Mouse (Mus musculus): ENCODE data around the gene Plekhm1. TPM values are rescaled to one million over a fixed set of nuclear protein-coding genes. Genes with fewer than 3 reads are reported as not detected.

Plekhm1 gene
- polyA plus RNA-seq, 1 experiment from 2014 or later, result 6.7 TPM

- WGBS, result 38% methylated on average over 7 of the region's 7 CpGs
- H3K9me3 ChIP-seq, result no peaks in the 10 kb centered on the region
- peaks cover 33% of the 10 kb centered on the region for H3K4me1 ChIP-seq
- H3K27ac ChIP-seq, result no peak overlapping the region
- H3K4me3 ChIP-seq, result no peak overlapping the region
- DNase-seq (ENCODE audit: low spot score), result no peak
- H3K27me3 ChIP-seq (ENCODE audit: insufficient read depth, poor library complexity, severe bottlenecking), result peaks cover 36% of the 10 kb centered on the region
- no peaks in the 10 kb centered on the region for H3K36me3 ChIP-seq
Measured at GRCm38 (mm10) chr11:103340677-103341076, 71.8 kb downstream of the Plekhm1 start.

- H3K4me3 ChIP-seq, result peak overlapping the region; percentile 41
- WGBS, result 65% methylated on average over 19 of the region's 19 CpGs
- no peaks in the 10 kb centered on the region for H3K36me3 ChIP-seq
- peaks cover 42% of the 10 kb centered on the region for H3K27me3 ChIP-seq (ENCODE audit: insufficient read depth, poor library complexity, severe bottlenecking)
- 0 out of 2 replicates have a peak overlapping the region, but pooled peaks have one; percentile 31 for H3K27ac ChIP-seq
- DNase-seq (ENCODE audit: low spot score), result no peak
- H3K9me3 ChIP-seq, result no peaks in the 10 kb centered on the region
- H3K4me1 ChIP-seq, result peaks cover 28% of the 10 kb centered on the region
Measured at GRCm38 (mm10) chr11:103340130-103340529, 72.4 kb downstream of the Plekhm1 start.

GRCm38 (mm10) chr11:103339414-103340119, 72.9 kb downstream of the Plekhm1 start:
- no peak for DNase-seq (ENCODE audit: low spot score)
- Histone ChIP-seq H3K27ac (0 out of 2 replicates have a peak overlapping the region, but pooled peaks have one; percentile 31), H3K4me3 (peak overlapping the region; percentile 41), H3K9me3 (no peaks in the 10 kb centered on the region), H3K4me1 (peaks cover 27% of the 10 kb centered on the region), H3K36me3 (no peaks in the 10 kb centered on the region), H3K27me3 (ENCODE audit: insufficient read depth, poor library complexity, severe bottlenecking) (peaks cover 47% of the 10 kb centered on the region)
- WGBS, result 42% methylated on average over 19 of the region's 19 CpGs

- peaks cover 56% of the 10 kb centered on the region for H3K27me3 ChIP-seq (ENCODE audit: insufficient read depth, poor library complexity, severe bottlenecking)
- H3K9me3 ChIP-seq, result no peaks in the 10 kb centered on the region
- DNase-seq (ENCODE audit: low spot score), result no peak
- no peaks in the 10 kb centered on the region for H3K36me3 ChIP-seq
- no peak overlapping the region for H3K27ac ChIP-seq
- 88% methylated on average over 6 of the region's 6 CpGs for WGBS
- H3K4me1 ChIP-seq, result peaks cover 24% of the 10 kb centered on the region
- H3K4me3 ChIP-seq, result no peak overlapping the region
Measured at GRCm38 (mm10) chr11:103338671-103339070, 73.8 kb downstream of the Plekhm1 start.

- 79% methylated on average over 7 of the region's 7 CpGs for WGBS
- H3K4me3 ChIP-seq, result no peak overlapping the region
- H3K9me3 ChIP-seq, result no peaks in the 10 kb centered on the region
- H3K27ac ChIP-seq, result no peak overlapping the region
- DNase-seq (ENCODE audit: low spot score), result no peak
- H3K4me1 ChIP-seq, result peaks cover 24% of the 10 kb centered on the region
- no peaks in the 10 kb centered on the region for H3K36me3 ChIP-seq
- H3K27me3 ChIP-seq (ENCODE audit: insufficient read depth, poor library complexity, severe bottlenecking), result peaks cover 62% of the 10 kb centered on the region
Measured at GRCm38 (mm10) chr11:103338119-103338518, 74.4 kb downstream of the Plekhm1 start.

GRCm38 (mm10) chr11:103337180-103337579, 75.3 kb downstream of the Plekhm1 start:
- WGBS, result 79% methylated on average over 2 of the region's 2 CpGs
- H3K27ac ChIP-seq, result no peak overlapping the region
- no peak for DNase-seq (ENCODE audit: low spot score)
- peaks cover 31% of the 10 kb centered on the region for H3K4me1 ChIP-seq
- no peak overlapping the region for H3K4me3 ChIP-seq
- peaks cover 71% of the 10 kb centered on the region for H3K27me3 ChIP-seq (ENCODE audit: insufficient read depth, poor library complexity, severe bottlenecking)
- no peaks in the 10 kb centered on the region for H3K9me3 ChIP-seq
- H3K36me3 ChIP-seq, result no peaks in the 10 kb centered on the region

GRCm38 (mm10) chr11:103335561-103335960, 76.9 kb downstream of the Plekhm1 start:
- Histone ChIP-seq H3K4me3 (no peak overlapping the region), H3K27me3 (ENCODE audit: insufficient read depth, poor library complexity, severe bottlenecking) (peaks cover 73% of the 10 kb centered on the region), H3K36me3 (no peaks in the 10 kb centered on the region), H3K9me3 (no peaks in the 10 kb centered on the region), H3K27ac (no peak overlapping the region), H3K4me1 (peaks cover 34% of the 10 kb centered on the region)
- WGBS, result 86% methylated on average over 5 of the region's 5 CpGs
- no peak for DNase-seq (ENCODE audit: low spot score)

- Histone ChIP-seq H3K27ac (no peak overlapping the region), H3K27me3 (ENCODE audit: insufficient read depth, poor library complexity, severe bottlenecking) (peaks cover 71% of the 10 kb centered on the region), H3K36me3 (no peaks in the 10 kb centered on the region), H3K4me1 (peaks cover 31% of the 10 kb centered on the region), H3K4me3 (no peak overlapping the region), H3K9me3 (no peaks in the 10 kb centered on the region)
- whole genome bisulfite sequencing, result 81% methylated on average over 9 of the region's 9 CpGs
- no peak for DNase-seq (ENCODE audit: low spot score)
Measured at GRCm38 (mm10) chr11:103334925-103335324, 77.6 kb downstream of the Plekhm1 start.

GRCm38 (mm10) chr11:103333719-103334398, 78.6 kb downstream of the Plekhm1 start:
- peaks cover 24% of the 10 kb centered on the region for H3K4me1 ChIP-seq
- no peaks in the 10 kb centered on the region for H3K36me3 ChIP-seq
- H3K27me3 ChIP-seq (ENCODE audit: insufficient read depth, poor library complexity, severe bottlenecking), result peaks cover 63% of the 10 kb centered on the region
- no peaks in the 10 kb centered on the region for H3K9me3 ChIP-seq
- WGBS, result 16% methylated on average over 40 of the region's 40 CpGs
- DNase-seq (ENCODE audit: low spot score), result no peak
- H3K4me3 ChIP-seq, result peak overlapping the region; percentile 53
- H3K27ac ChIP-seq, result no peak overlapping the region

- 29% methylated on average over 34 of the region's 34 CpGs for WGBS
- no peaks in the 10 kb centered on the region for H3K36me3 ChIP-seq
- H3K9me3 ChIP-seq, result no peaks in the 10 kb centered on the region
- no peak for DNase-seq (ENCODE audit: low spot score)
- peaks cover 24% of the 10 kb centered on the region for H3K4me1 ChIP-seq
- H3K4me3 ChIP-seq, result peak overlapping the region; percentile 53
- H3K27me3 ChIP-seq (ENCODE audit: insufficient read depth, poor library complexity, severe bottlenecking), result peaks cover 56% of the 10 kb centered on the region
- H3K27ac ChIP-seq, result peak overlapping the region; percentile 52; the same call in 1 of the 2 replicates
Measured at GRCm38 (mm10) chr11:103332890-103333651, 79.4 kb downstream of the Plekhm1 start.

GRCm38 (mm10) chr11:103332186-103332889, 80.1 kb downstream of the Plekhm1 start:
- 28% methylated on average over 18 of the region's 18 CpGs for WGBS
- Histone ChIP-seq H3K27ac (no peak overlapping the region), H3K4me1 (peaks cover 24% of the 10 kb centered on the region), H3K9me3 (no peaks in the 10 kb centered on the region), H3K27me3 (ENCODE audit: insufficient read depth, poor library complexity, severe bottlenecking) (peaks cover 53% of the 10 kb centered on the region), H3K36me3 (no peaks in the 10 kb centered on the region), H3K4me3 (peak overlapping the region; percentile 53)
- peak; percentile 87 for DNase-seq (ENCODE audit: low spot score)

GRCm38 (mm10) chr11:103331502-103332185, 80.8 kb downstream of the Plekhm1 start:
- H3K9me3 ChIP-seq, result no peaks in the 10 kb centered on the region
- H3K36me3 ChIP-seq, result no peaks in the 10 kb centered on the region
- H3K4me1 ChIP-seq, result peaks cover 24% of the 10 kb centered on the region
- H3K4me3 ChIP-seq, result no peak overlapping the region
- WGBS, result 90% methylated on average over 10 of the region's 10 CpGs
- H3K27me3 ChIP-seq (ENCODE audit: insufficient read depth, poor library complexity, severe bottlenecking), result peaks cover 50% of the 10 kb centered on the region
- no peak overlapping the region for H3K27ac ChIP-seq
- DNase-seq (ENCODE audit: low spot score), result no peak
